Mouse (Mus musculus) cerebellum, postnatal 14 days (tissue): ENCODE measurements around the gene Galnt2.

Experiments used
- DNase-seq, 2 experiments: peaks; one replicate each; pipeline ENCODE4 v3.0.0; 2021; ENCODE audit warnings: mixed read lengths in 2 of 2

Galnt2 gene

GRCm38 (mm10) chr8:124330433-124330832, 99.2 kb downstream of the Galnt2 start:
- DNase-seq: peak; percentile 86 to 91

GRCm38 (mm10) chr8:124331094-124331493, 99.9 kb downstream of the Galnt2 start:
- DNase-seq: no peak

GRCm38 (mm10) chr8:124331706-124332105, 100.5 kb downstream of the Galnt2 start:
- DNase-seq: no peak

DNA sequence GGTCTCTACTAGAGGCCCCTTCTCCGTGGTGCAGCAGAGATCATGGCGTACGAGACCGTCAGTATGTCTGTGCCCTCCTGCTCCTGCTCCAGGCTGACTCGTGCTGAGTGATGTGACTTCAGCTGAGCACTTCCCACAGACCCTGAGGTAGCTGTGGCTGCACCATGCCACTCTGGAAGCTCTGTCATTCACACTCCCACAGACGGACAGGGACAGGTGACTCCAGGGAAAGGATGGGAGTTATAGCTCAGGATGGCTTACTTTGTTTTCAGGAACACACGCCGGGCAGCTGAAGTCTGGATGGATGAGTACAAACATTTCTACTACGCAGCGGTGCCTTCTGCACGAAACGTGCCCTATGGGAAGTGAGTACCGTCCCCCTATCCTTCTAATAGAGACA, 105.1 kb downstream of the Galnt2 start:
- DNase-seq: no peak

- no peak for DNase-seq
Observed at GRCm38 (mm10) chr8:124339742-124340141, 108.6 kb downstream of the Galnt2 start.

GRCm38 (mm10) chr8:124340360-124341068, 109.3 kb downstream of the Galnt2 start:
- DNase-seq: no peak

GRCm38 (mm10) chr8:124343151-124343550, 112.0 kb downstream of the Galnt2 start:
- DNase-seq: no peak

- DNase-seq: no peak
Observed at GRCm38 (mm10) chr8:124343991-124344390, 112.8 kb downstream of the Galnt2 start.

DNA sequence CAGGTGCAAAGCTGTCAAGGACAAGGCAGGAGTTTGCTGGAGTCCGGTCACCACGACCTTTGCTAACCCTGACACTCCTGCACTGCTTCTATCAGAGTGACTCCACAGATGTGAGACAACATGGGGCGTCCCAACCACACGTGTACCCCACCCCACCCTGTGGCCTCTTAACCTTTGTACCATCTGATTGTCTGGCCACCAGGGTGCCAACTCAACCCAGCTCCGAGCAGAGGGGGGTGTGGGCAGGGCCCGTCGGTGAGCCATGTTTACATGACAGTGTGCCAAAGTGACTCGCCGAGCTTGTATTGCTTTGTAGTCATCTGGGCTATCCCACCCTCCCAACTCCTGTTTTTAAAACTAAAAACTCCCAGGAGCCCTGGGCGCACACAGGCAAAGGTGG, 113.9 kb downstream of the Galnt2 start:
- no peak for DNase-seq

DNA sequence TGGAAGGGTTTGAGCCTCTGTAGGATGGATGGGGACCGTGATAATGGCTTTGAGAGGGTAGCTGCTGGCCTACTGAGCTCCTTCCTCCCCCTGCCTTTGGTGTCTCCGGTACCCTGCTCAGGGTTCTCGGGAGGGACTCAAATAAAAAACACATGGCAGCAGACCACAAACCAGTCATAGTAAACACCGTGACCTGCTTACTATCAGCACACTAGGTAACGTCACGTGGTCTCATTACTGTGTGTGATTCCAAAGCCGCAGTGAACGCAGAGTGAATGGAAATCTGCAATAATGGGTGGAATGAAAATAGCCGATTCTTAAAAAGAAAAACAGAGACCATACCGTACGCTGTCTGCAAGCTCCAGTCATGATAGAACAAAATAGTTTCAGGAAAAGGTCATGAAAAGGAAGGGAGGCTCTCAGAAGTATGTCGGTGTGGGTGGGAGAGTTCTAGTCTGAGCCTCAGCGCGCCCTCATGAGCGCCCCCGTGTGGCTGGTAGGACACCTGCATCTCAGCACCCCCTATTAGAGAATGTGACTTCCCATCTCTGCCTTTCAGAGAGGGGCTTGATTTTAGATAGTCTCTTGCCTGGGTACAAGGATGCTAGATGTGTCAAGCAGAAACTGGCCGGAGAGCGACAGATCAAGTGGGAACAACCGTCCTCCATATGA, 115.8 kb downstream of the Galnt2 start:
- DNase-seq: peak; percentile 84 to 88

- no peak for DNase-seq
Observed at GRCm38 (mm10) chr8:124348087-124348486, 116.9 kb downstream of the Galnt2 start.

- DNase-seq: peak; percentile 95 to 96
Observed at GRCm38 (mm10) chr8:124349663-124350062, 118.5 kb downstream of the Galnt2 start.

DNA sequence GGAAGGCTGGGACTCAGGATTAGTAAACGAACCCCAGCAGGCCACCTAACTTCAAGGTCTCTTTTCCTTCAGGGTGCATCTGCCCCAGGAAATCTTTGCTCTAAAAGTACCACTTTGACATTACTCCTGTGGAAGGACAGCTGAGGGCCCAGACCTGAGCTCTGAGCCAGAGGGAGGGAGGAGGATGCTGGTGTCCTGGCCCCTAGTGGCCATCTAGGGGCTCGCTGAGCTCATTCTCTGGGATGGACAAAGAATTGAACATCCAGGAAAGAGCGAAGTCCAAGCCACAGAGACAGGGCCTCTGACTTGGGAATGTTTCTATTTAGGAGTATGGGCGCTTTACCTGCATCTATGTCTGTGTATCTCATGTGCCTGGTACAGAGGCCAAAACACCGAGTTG, 120.4 kb downstream of the Galnt2 start:
- DNase-seq: no peak

- no peak for DNase-seq
Observed at GRCm38 (mm10) chr8:124360911-124361310, 129.7 kb downstream of the Galnt2 start.

DNA sequence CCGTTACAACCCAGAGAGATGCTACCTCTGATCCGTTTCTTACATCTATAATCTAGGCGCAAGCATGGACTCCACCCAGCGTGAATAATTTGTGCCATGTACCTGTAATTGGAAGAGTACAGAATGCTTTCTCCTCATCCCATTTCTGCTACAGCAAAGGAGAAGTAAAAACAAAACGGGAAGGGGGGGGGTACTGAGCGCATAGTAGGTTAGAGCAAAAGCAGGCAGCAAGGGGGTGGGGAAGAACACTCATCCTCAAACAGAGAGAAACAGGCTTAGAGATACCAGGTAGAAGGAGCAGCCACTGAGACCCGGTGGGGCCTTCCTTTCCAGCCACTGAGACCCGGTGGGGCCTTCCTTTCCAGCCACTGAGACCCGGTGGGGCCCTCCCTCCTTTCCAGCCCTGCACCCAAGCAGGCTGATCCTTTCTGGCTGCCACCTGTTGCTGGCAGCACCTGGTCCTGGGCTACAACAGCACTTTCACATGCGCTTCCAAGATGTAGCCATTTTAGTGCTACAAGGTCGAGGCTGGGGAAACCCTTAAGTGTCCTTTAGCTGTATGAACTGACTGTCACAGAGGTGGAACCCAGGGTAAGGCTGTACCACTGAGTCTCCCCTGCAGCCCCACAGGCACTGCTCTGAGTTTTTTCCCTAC, 130.7 kb downstream of the Galnt2 start:
- no peak for DNase-seq

GRCm38 (mm10) chr8:124362589-124362988, 131.4 kb downstream of the Galnt2 start:
- DNase-seq: no peak

DNA sequence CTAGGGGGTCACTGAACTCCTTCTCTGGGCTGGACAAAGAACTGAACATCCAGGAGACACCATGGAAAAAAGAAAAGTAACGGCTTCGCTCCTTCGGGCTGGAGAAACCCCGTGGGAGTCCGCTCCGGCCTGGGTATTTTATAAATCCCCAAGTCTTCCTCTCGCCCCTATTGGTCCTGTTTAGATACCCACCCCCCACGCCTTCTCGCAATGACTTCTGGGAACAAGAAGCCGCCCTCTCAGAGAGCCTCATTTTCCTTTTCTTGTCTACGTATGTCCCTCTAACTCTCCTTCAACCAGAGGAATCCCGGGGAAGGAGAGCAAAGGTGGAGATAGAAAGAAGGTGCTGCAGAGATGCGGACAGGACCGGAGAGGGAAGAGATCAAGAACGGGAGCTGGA, 132.1 kb downstream of the Galnt2 start:
- no peak for DNase-seq

DNA sequence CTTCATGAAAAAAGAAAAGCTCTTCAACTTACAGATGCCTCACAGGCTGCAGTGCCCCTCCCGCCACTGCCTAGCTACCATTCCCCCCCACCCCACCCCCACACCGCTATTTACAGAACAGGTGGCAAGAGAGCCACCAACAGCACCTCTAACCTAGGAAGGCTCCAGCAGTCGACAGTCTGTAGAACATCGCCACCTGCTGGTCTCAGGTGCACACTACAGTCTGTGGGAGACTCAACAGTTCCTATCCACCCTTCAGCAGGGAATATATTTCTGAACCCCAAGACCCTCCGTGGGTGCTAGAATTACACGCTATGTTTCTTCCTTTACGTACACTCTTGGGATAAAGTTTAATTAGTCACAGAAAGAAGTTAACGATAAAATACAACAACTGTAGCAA, 137.0 kb downstream of the Galnt2 start:
- DNase-seq: peak; percentile 88 to 92

- DNase-seq: no peak
Observed at GRCm38 (mm10) chr8:124370422-124371183, 139.4 kb downstream of the Galnt2 start.

DNA sequence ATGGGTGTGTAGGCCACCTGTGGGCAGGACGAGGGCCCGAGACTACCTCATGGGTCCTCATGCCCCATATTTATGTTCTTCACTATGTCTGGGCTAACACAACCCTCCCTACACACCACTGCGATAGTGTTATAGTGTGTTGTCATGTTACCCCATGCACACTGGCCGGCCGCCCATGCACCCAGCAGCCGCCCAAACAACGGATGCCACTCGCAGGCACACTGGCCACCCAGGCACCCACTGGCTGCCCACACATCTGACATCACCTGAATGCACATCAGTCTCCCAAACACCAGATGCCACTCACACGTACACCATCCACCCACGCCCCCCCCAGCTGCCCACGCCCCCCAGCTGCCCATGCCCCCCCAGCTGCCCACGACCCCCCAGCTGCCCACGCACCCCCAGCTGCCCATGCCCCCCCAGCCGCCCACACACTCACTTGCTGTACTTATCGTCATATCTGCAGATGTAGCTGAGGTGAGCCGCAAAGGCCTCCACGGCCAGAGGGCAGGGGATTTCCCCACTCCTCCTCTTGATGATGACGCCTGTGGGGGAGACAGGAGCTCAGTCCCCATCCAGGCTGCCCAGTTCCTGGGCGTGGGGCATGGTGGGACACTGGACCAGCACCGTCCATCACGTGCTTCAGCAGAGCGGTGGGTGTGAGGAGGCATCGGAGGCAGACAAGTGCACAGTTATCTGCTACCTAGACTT, 140.4 kb downstream of the Galnt2 start:
- no peak for DNase-seq

DNA sequence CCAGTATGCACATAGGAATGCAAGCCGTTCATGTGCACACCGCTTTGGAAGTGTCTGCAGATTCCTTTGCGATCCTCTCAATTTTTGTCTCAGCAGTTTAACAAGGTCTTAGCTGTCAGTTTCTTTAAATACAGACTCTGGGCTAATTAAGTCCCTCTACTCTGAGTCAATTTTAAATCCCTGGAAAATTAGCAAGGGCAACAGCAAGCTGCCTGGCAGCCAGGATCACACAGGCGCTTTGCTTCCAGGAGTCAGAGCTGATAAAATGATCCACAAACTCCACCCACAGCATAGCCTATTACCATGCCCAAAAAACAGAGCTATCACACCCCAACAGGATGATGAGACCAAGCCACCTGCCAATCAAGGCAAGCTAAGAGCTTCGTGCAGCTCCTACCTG, 142.6 kb downstream of the Galnt2 start:
- no peak for DNase-seq

DNA sequence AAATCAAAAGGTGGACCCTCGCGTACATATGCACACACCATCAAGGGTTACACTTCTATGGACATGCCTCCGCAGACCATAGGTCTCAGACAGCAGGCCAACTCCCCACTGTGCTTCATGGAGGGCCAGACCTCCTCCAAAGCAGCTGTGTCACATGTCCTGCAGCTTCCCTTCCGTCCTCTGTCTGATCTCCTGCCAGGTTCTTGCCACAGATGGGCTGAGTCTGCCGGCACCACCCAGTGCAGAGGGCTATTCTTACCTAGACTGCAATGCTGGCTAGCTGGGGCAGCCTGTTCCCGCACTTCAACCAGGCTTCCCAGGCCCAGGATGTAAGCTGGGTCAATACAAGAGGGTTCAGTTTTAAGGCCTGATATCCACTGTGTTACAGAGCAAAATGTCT, 144.0 kb downstream of the Galnt2 start:
- no peak for DNase-seq

- DNase-seq: peak; percentile 55 to 75
Observed at GRCm38 (mm10) chr8:124375727-124376126, 144.5 kb downstream of the Galnt2 start.
